Mouse (Mus musculus): ENCODE results near the gene D17H6S53E.

The D17H6S53E gene

GRCm38 (mm10) chr17:35131038-35131437 is 4.9 kb downstream of the D17H6S53E start:
- in situ Hi-C loops (cut with MboI; ENCODE audit: low sequenced_read_pairs) = no loop called here

GRCm38 (mm10) chr17:35131500-35132173 is 5.5 kb downstream of the D17H6S53E start, which contains the start of gene Apom:
Apom (minus strand) TSS chr17:35132050.
- in situ Hi-C loops (cut with MboI; ENCODE audit: low sequenced_read_pairs) = no loop called here

GRCm38 (mm10) chr17:35132174-35132560 is 6.0 kb downstream of the D17H6S53E start:
- in situ Hi-C loops (cut with MboI; ENCODE audit: low sequenced_read_pairs) = no loop called here

GRCm38 (mm10) chr17:35133517-35133916 is 7.3 kb downstream of the D17H6S53E start:
- in situ Hi-C loops (cut with MboI; ENCODE audit: low sequenced_read_pairs) = no loop called here

GRCm38 (mm10) chr17:35134801-35135590 is 8.8 kb downstream of the D17H6S53E start, which contains the start of gene Bag6:
Bag6 (plus strand) TSS chr17:35135178.
- in situ Hi-C loops (cut with MboI; ENCODE audit: low sequenced_read_pairs) = no loop called here

- in situ Hi-C loops (cut with MboI; ENCODE audit: low sequenced_read_pairs) = no loop called here
These were observed 9.6 kb downstream of the D17H6S53E start for GRCm38 (mm10) chr17:35135591-35136320.

GRCm38 (mm10) chr17:35139269-35139668 is 13.1 kb downstream of the D17H6S53E start:
- in situ Hi-C loops (cut with MboI; ENCODE audit: low sequenced_read_pairs) = no loop called here

GRCm38 (mm10) chr17:35140490-35140996 is 14.4 kb downstream of the D17H6S53E start:
- in situ Hi-C loops (cut with MboI; ENCODE audit: low sequenced_read_pairs) = no loop called here

- in situ Hi-C loops (cut with MboI; ENCODE audit: low sequenced_read_pairs) = no loop called here
These were observed 15.8 kb downstream of the D17H6S53E start for GRCm38 (mm10) chr17:35141971-35142370.

GRCm38 (mm10) chr17:35146139-35146538 is 20.0 kb downstream of the D17H6S53E start:
- in situ Hi-C loops (cut with MboI; ENCODE audit: low sequenced_read_pairs) = no loop called here

- in situ Hi-C loops (cut with MboI; ENCODE audit: low sequenced_read_pairs) = no loop called here
These were observed 21.2 kb downstream of the D17H6S53E start for GRCm38 (mm10) chr17:35147348-35147747.

GRCm38 (mm10) chr17:35147922-35148639 is 21.9 kb downstream of the D17H6S53E start:
- in situ Hi-C loops (cut with MboI; ENCODE audit: low sequenced_read_pairs) = no loop called here

- in situ Hi-C loops (cut with MboI; ENCODE audit: low sequenced_read_pairs) = no loop called here
These were observed 25.9 kb downstream of the D17H6S53E start for GRCm38 (mm10) chr17:35152121-35152520.

- in situ Hi-C loops (cut with MboI; ENCODE audit: low sequenced_read_pairs) = no loop called here
These were observed 26.9 kb downstream of the D17H6S53E start for GRCm38 (mm10) chr17:35153077-35153476.

GRCm38 (mm10) chr17:35153931-35154330 is 27.8 kb downstream of the D17H6S53E start:
- in situ Hi-C loops (cut with MboI; ENCODE audit: low sequenced_read_pairs) = no loop called here

- in situ Hi-C loops (cut with MboI; ENCODE audit: low sequenced_read_pairs) = no loop called here
These were observed 28.4 kb downstream of the D17H6S53E start for GRCm38 (mm10) chr17:35154616-35155015.

GRCm38 (mm10) chr17:35155451-35155850 is 29.3 kb downstream of the D17H6S53E start:
- in situ Hi-C loops (cut with MboI; ENCODE audit: low sequenced_read_pairs) = no loop called here

GRCm38 (mm10) chr17:35156461-35157200 is 30.5 kb downstream of the D17H6S53E start:
- in situ Hi-C loops (cut with MboI; ENCODE audit: low sequenced_read_pairs) = no loop called here

GRCm38 (mm10) chr17:35157254-35157653 is 31.1 kb downstream of the D17H6S53E start:
- in situ Hi-C loops (cut with MboI; ENCODE audit: low sequenced_read_pairs) = no loop called here

- in situ Hi-C loops (cut with MboI; ENCODE audit: low sequenced_read_pairs) = no loop called here
These were observed 31.5 kb downstream of the D17H6S53E start for GRCm38 (mm10) chr17:35157661-35158175.
